Mouse (Mus musculus) limb, embryonic 14.5 days (tissue): Measurements from ENCODE around the gene Mkrn3. TPM values are rescaled to one million over a fixed set of nuclear protein-coding genes. Genes with fewer than 3 reads are reported as not detected.
A peak's percentile ranks its signal among the peaks of the same experiment; 100 is the strongest.

Source experiments
- ATAC-seq: fragments of 200-750 bp; cut with Nextera tagmentation; 2 replicates; pipeline ENCODE4 v1.8.0; 2017; ENCODE audit warnings: low read depth, moderate number of reproducible peaks, moderate TSS enrichment; ENCODE audit not compliant: low FRiP score
- DNase-seq: peaks from one replicate; pipeline ENCODE4 v3.0.0-alpha.2; 2015; ENCODE audit warnings: low spot score
- H3K27ac ChIP-seq: fragments of 300-500 bp; sonication (generic); replicated peaks from 2 replicates; pipeline ENCODE4 v1.5.1; 2014; ENCODE audit warnings: low read depth, mild to moderate bottlenecking, low read length, moderate library complexity, mixed read lengths
- H3K27me3 ChIP-seq: fragments of 300-500 bp; sonication (generic); 2 replicates; pipeline ENCODE4 v1.6.1; 2014; ENCODE audit warnings: low read length, mixed read lengths; ENCODE audit not compliant: control insufficient read depth, insufficient read depth
- H3K36me3 ChIP-seq: fragments of 300-500 bp; sonication (generic); 2 replicates; pipeline ENCODE4 v1.6.1; 2014; ENCODE audit warnings: mild to moderate bottlenecking, low read length, moderate library complexity, mixed read lengths; ENCODE audit not compliant: control insufficient read depth, insufficient read depth
- H3K4me1 ChIP-seq: fragments of 300-500 bp; sonication (generic); 2 replicates; pipeline ENCODE4 v1.6.1; 2014; ENCODE audit warnings: antibody characterized with exemption, low read length, mixed read lengths; ENCODE audit not compliant: control insufficient read depth, insufficient read depth
- H3K4me2 ChIP-seq: fragments of 300-500 bp; sonication (generic); replicated peaks from 2 replicates; pipeline ENCODE4 v1.6.1; 2014; ENCODE audit warnings: low read depth, mild to moderate bottlenecking, low read length, moderate library complexity; ENCODE audit not compliant: severe bottlenecking
- H3K4me3 ChIP-seq: fragments of 300-500 bp; sonication (generic); replicated peaks from 2 replicates; pipeline ENCODE4 v1.5.1; 2014; ENCODE audit warnings: low read length
- H3K9ac ChIP-seq: fragments of 300-500 bp; sonication (generic); 2 replicates; pipeline ENCODE4 v1.6.1; 2014; ENCODE audit warnings: mild to moderate bottlenecking, low read depth, low read length, moderate library complexity; ENCODE audit not compliant: severe bottlenecking
- H3K9me3 ChIP-seq: fragments of 300-500 bp; sonication (generic); 2 replicates; pipeline ENCODE4 v1.6.1; 2016; ENCODE audit warnings: low read length; ENCODE audit not compliant: control insufficient read depth
- POLR2A ChIP-seq: fragments of 200-500 bp; IDR thresholded peaks from 2 replicates; pipeline ENCODE4 v1.8.0; 2012; ENCODE audit warnings: inconsistent platforms, mild to moderate bottlenecking, moderate library complexity, borderline replicate concordance; ENCODE audit not compliant: insufficient read depth, insufficient read length; ENCODE audit errors: extremely low read depth
- WGBS: fragments of 180-500 bp; shearing (Covaris S2); extraction: QIAGEN DNeasy Blood & Tissue Kit; methylation state at CpG from one replicate; pipeline ENCODE4 v1.1.7; 2014; 5-methylcytosine and 5-hydroxymethylcytosine counted together
- polyA plus RNA-seq, 2 experiments: library from polyadenylated mRNA; depleted of rRNA in 1 of 2; stranded (reverse) in 1 of 2; unstranded in 1 of 2; fragments of >200 nt; fragmentation: Nextera tagmentation in 1 of 2; extraction: Ambion mirVana in 1 of 2; gene quantifications; 2 replicates each; pipeline versions ENCODE4 v1.2.1 to v1.2.3; 2012 to 2014

The Mkrn3 gene
- polyA plus RNA-seq, 2 experiments = 6.5 to 7.4 TPM

DNA sequence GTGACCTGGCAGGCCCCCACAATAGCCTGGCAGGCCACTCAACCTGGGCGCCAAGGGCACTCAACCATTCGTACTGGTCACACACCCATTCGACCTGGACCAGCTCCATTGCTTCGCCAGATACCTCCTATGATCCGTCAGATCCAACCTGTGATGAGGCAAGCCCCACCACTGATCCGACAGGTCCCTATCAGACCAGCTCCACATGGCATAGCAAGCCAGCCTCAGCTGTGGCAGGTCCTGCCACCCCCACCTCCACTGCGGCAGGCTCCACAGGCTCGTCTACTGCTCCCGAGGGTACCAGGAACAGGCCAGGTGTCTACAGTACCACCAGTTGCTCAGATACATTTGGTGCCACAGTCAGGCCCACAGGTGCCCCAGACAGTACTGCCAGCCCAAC, 41.4 kb downstream of the Mkrn3 start:
- Histone ChIP-seq H3K4me3 (no peak overlapping the region), H3K4me2 (peak overlapping the region; percentile 57; the same call in 1 of the 2 replicates), H3K27ac (no peak overlapping the region), H3K9ac (no peak overlapping the region), H3K36me3 (no peaks in the 10 kb centered on the region), H3K9me3 (peaks cover 7% of the 10 kb centered on the region; the same call in 1 of the 2 replicates), H3K4me1 (no peaks in the 10 kb centered on the region), H3K27me3 (no peaks in the 10 kb centered on the region)
- DNase-seq (no peak), ATAC-seq (no peak)
- no peak for TF ChIP-seq POLR2A
- WGBS = 87% methylated on average over 9 of the region's 9 CpGs

DNA sequence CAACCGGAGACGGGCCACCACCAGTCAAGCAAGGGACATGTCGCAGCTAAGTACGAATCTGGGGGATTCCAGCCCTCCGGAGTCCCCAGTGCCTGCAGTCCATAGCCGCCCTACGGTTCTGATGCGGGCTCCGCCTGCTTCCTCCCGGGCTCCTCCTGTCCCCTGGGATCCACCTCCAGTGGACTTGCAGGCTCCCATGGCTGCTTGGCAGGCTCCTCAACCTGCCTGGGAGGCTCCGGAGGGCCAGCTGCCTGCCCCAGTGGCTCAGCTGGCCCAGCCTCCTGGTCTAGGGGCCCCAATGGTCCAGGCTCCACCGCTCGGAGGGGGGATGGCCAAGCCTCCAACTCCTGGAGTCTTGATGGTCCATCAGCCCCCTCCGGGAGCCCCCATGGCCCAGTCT, 42.6 kb downstream of the Mkrn3 start:
- H3K4me2 ChIP-seq = peak overlapping the region; percentile 57
- WGBS = 35% methylated on average over 11 of the region's 14 CpGs
- H3K27me3 ChIP-seq = no peaks in the 10 kb centered on the region
- DNase-seq (no peak), ATAC-seq (peak; percentile 34)
- no peaks in the 10 kb centered on the region for H3K4me1 ChIP-seq
- H3K4me3 ChIP-seq = peak overlapping the region; percentile 50
- H3K9ac ChIP-seq = peak overlapping the region; percentile 71
- H3K9me3 ChIP-seq = peaks cover 7% of the 10 kb centered on the region; the same call in 1 of the 2 replicates
- H3K27ac ChIP-seq = 0 out of 2 replicates have a peak overlapping the region, but pooled peaks have one; percentile 55
- TF ChIP-seq POLR2A = no peak
- no peaks in the 10 kb centered on the region for H3K36me3 ChIP-seq

GRCm38 (mm10) chr7:62376510-62377304, 43.2 kb downstream of the Mkrn3 start, which contains the start of gene Magel2:
Gene Magel2, plus strand, starts transcription at chr7:62377010.
- peak within 1 kb of the TSS; percentile 50 for H3K4me3 ChIP-seq
- H3K9me3 ChIP-seq = peaks cover 7% of the 10 kb centered on the region; the same call in 1 of the 2 replicates
- H3K4me1 ChIP-seq = no peaks in the 10 kb centered on the region
- 0 out of 2 replicates have a peak within 1 kb of the TSS, but pooled peaks have one; percentile 55 for H3K27ac ChIP-seq
- DNase-seq (peak; percentile 72), ATAC-seq (peak; percentile 96)
- peak within 1 kb of the TSS; percentile 57 for H3K4me2 ChIP-seq
- 24% methylated on average over 31 of the region's 31 CpGs for WGBS
- H3K9ac ChIP-seq = peak within 1 kb of the TSS; percentile 71
- H3K27me3 ChIP-seq = no peaks in the 10 kb centered on the region
- TF ChIP-seq POLR2A = peak; percentile 82; the same call in 1 of the 2 replicates
- no peaks in the 10 kb centered on the region for H3K36me3 ChIP-seq

DNA sequence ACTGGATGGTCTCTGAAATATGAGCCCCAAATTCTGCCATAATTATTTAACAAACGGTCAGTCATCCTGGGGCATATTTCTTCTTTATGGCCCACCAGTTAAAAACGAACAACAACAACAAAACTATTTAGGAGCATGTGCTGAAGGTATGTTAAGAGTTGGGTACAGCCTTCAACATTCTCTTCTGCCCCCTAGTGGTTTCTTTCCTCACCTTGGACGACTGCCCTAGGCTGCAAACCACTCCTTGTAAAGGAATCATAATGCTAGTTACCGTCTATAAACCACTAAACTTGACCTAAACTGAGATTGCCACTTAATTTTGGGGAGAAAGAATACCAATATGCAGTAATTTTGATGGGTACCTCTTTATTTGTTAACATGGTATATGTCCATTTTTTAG, 44.3 kb downstream of the Mkrn3 start:
- peak; percentile 53 for DNase-seq
- no peak overlapping the region for H3K4me3 ChIP-seq
- 34% methylated on average over 4 of the region's 4 CpGs for WGBS
- H3K36me3 ChIP-seq = no peaks in the 10 kb centered on the region
- no peak for ATAC-seq
- H3K4me1 ChIP-seq = no peaks in the 10 kb centered on the region
- no peak overlapping the region for H3K4me2 ChIP-seq
- no peak overlapping the region for H3K9ac ChIP-seq
- no peak for TF ChIP-seq POLR2A
- H3K27me3 ChIP-seq = no peaks in the 10 kb centered on the region
- H3K9me3 ChIP-seq = peaks cover 7% of the 10 kb centered on the region; the same call in 1 of the 2 replicates
- H3K27ac ChIP-seq = no peak overlapping the region

Other genes with a start within 250 kb of the Mkrn3 start
- 103 and 109 TPM in 2 replicates for gene Ndn, start 73.6 kb downstream of the Mkrn3 start, polyA plus RNA-seq (2012; rRNA removed)
- 121 and 139 TPM in 2 replicates for gene Ndn, start 73.6 kb downstream of the Mkrn3 start, polyA plus RNA-seq (2014; fragmentation: Nextera tagmentation; extraction: Ambion mirVana)
- 35.7 and 49.9 TPM in 2 replicates for gene Magel2, start 43.1 kb downstream of the Mkrn3 start, polyA plus RNA-seq (2012; rRNA removed)
- 5.5 and 7.2 TPM in 2 replicates for gene Magel2, start 43.1 kb downstream of the Mkrn3 start, polyA plus RNA-seq (2014; fragmentation: Nextera tagmentation; extraction: Ambion mirVana)
- gene Peg12, start 44.4 kb upstream of the Mkrn3 start, polyA plus RNA-seq (2012; rRNA removed) = 12.3 and 15.7 TPM in 2 replicates
- 27.4 and 29.7 TPM in 2 replicates for gene Peg12, start 44.4 kb upstream of the Mkrn3 start, polyA plus RNA-seq (2014; fragmentation: Nextera tagmentation; extraction: Ambion mirVana)